Mouse (Mus musculus): ENCODE measurements around the gene Dcdc2b.

Dcdc2b gene

DNA sequence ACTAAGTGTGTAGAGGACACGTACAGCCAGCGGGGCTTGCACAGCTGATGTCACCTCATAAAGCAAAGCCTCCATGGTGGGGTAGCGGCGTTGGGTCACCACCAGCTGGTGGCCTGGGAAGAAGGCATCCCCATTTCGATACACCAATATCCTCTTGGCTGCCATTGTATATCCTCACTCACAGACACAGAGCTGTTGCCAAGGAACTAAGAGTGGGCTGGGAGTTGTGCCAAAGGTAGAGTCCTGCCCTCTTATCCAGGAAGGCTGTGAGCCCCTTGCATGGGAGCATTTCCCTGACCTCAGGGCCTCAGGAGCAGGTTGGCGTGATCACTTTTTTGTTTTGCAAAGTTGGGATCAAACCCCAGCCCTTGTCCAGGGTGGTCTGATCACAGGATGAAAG is at the start of gene Dcdc2b:
Gene Dcdc2b, minus strand, starts transcription at position 165 of the 400 bp plus-strand sequence.
- DNase-seq = peak; percentile 58 to 60

GRCm38 (mm10) chr4:129662255-129662813 is 48.3 kb upstream of the Dcdc2b start:
- no peak for DNase-seq

DNA sequence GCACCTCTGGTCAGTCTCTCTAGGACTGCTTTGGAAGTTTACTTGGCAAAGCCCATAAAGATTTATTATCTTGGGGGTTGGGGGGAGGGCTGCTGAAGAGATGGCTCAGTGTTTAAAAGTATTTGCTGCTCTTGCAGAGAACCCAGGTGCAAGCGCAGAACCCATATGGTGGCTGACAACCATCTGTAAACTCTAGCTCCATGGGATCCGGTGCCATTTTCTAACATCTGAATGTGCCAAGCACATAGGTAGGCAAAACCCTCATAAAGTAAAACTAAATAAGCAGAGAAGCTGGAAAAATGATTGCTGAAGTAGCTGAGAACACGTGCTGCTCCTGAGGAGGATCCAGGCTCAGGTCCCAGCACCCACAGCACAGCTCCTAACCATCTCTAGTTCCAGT is 47.5 kb upstream of the Dcdc2b start:
- no peak for DNase-seq

- DNase-seq = no peak
Measured at GRCm38 (mm10) chr4:129654770-129655169, 40.7 kb upstream of the Dcdc2b start.

- DNase-seq = no peak
Measured at GRCm38 (mm10) chr4:129650359-129650758, 36.3 kb upstream of the Dcdc2b start.

DNA sequence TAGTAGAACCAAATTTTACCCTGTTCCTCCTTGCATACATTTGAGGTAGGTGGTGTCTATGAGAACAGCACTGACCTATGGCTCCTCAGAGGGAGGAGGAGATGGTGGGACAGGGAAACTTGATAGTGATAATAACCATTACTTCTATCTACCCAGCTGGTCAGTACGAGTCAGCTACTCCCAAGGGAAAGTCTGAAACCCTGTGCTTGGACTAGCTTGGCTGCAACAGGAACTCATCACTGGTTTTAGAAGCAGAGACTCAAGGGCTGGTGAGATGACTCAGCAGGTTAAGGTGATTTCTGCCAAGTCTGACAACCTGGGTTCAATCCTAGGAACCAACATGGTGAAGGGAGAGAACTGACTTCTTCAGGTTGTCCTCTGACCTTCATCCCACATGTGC is 34.6 kb upstream of the Dcdc2b start:
- no peak for DNase-seq

- DNase-seq = no peak
Measured at GRCm38 (mm10) chr4:129645204-129645603, 31.1 kb upstream of the Dcdc2b start.

DNA sequence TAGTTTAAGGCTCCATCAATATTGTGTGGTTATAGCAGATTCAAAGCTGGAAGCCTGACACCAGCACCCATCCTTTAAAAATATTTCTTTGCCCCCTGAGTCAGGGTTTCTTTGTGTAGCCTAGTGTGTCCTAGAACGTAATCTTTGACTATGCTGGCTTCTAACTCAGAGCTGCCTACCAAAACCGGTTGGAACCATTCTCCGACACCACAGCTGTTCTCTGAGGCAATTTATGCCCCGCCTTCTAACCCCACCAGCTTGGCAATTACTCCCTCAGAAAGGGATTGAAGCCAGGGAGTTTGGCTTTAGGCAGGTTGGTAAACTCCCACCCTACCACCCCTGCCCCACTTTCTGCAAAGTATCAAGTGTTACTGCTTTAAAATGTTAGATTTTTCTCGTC is 27.7 kb upstream of the Dcdc2b start:
- peak in 1 of 2 experiments; percentile 50 for DNase-seq

DNA sequence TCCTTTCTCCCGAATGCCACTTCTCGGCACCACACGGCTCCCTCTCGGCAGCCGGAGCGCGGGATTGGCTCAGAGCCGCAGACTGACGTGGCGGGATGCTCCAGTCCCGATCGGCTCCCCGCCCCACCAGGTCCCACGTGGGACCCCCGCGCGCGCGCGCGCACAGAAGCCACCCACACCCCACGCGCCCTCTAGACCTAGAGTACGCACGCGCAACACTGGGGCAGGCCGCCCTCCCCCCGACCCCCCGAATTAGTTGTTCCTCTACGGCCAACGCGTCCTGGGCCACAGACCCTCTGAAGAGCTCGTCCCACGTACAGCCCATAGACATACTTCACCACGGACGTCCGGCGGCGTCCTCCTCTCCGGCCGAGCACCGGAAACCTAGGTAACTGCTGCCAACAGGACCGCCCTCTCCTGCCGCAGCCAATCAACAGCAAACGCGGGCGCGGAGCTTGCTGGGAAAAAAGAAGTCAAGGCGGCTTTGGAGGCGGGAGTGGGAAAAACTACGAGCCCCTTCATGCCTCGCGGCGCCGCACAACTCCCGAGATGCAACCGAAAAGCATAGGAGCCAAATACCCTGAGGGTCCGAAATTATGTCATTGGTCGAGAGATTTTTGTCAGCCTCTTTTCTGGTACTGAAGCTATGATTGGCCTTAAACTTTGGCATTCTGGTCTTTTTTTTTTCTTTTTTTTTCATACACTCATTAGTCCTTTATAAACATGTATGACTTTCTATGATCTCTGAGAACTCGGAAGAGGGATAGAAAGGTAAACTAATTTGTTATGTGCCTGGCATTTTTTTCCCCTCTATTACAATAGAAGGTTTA is 26.8 kb upstream of the Dcdc2b start, which contains the start of gene Txlna:
Gene Txlna, minus strand, starts transcription at position 428 of the 830 bp plus-strand sequence.
- DNase-seq = peak; percentile 99

DNA sequence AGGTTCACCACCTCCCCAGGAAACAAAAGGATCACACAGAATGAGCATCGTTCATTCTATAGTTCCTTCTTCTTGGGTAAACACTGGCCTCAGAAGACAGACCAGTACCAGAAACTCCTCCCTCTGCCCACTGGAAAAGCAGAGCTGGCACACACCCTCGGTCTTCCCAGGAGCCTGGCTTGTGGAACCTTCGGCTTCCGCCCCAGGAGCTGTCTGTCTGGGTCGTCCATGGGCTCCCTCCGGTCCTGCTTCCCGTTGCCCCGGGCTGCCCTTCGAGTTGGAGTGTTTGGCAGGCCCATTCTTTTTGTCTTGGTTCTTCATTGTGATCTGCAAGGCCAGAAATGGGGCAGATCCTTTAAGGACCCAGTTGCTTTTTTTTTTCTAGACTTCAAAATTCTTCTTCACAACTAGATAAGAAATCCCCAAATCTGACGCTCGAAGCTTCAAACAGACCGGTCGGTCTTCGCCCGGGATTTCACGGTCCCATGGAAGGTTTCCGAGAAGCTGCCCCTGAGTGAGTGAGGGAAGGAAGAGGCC is 26.1 kb upstream of the Dcdc2b start:
- peak; percentile 74 to 77 for DNase-seq

- DNase-seq = no peak
Measured at GRCm38 (mm10) chr4:129639221-129639620, 25.2 kb upstream of the Dcdc2b start.

- no peak for DNase-seq
Measured at GRCm38 (mm10) chr4:129633852-129634251, 19.8 kb upstream of the Dcdc2b start.

DNA sequence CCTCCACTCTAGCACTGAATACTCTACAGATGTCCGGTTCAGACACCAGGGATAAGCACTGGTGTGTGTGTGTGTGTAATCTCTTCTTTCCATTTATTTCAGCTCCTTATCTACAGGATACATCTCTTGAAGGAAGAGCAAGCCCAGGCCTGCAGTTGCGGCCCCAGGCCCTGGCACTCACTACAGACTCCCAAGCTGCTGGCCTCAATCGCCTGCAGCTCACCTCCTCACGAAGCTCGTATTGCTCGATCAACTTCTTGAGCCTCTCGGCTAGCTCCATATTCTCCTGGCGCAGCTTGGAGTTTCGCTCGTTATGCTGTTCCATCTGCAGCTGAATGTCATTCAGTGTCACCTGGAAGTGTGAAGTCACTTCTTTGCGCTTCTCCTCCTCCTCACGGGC is 17.8 kb upstream of the Dcdc2b start:
- DNase-seq = no peak

DNA sequence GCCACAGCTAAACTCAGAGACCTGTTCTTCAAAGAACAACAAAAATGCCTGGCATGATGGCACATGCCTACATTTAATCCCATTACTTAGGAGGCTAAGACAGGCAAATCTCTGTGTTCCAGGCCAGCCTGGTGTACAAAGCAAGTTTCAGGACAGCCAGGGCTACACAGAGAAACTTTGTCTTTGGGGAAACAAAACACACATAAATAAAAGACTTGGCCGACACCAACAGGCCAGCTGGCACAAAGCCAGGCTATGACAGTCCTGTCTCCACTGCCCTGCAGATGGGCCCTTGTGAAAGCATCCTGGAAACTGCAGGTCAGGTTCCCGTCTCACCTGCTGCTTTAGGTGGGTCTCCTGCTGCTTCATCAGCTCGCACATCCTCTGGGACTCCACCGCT is 16.9 kb upstream of the Dcdc2b start:
- peak in 1 of 2 experiments; percentile 60 for DNase-seq

- DNase-seq = no peak
Measured at GRCm38 (mm10) chr4:129626035-129626434, 12.0 kb upstream of the Dcdc2b start.

- DNase-seq = no peak
Measured at GRCm38 (mm10) chr4:129625496-129625895, 11.4 kb upstream of the Dcdc2b start.

- DNase-seq = peak; percentile 68 to 72
Measured at GRCm38 (mm10) chr4:129625029-129625370, 10.9 kb upstream of the Dcdc2b start.

GRCm38 (mm10) chr4:129624281-129625028 is 10.4 kb upstream of the Dcdc2b start:
- peak; percentile 89 to 90 for DNase-seq

DNA sequence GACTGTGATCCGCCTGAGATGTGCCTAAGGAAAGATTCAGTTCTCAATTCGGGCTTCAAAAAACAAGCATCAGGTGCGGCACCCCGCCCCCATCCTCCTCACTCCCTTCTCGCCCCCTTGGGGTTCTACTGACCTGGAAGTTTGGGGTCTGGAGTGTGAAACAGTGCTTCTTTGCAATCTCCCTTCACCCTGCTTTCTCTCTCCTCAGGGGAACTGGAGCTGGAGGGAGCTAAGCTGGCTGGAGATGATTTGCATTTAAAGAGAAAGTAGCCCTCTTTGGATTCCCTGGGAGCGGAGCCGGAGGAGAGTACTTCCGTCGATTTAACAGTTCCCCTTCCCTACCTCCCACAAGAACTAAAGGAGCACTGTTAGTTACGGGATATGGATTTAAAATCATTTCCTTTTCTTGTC is 9.6 kb upstream of the Dcdc2b start, which contains the start of gene Ccdc28b:
Gene Ccdc28b, minus strand, starts transcription at position 267 of the 411 bp plus-strand sequence.
- peak; percentile 58 to 70 for DNase-seq

GRCm38 (mm10) chr4:129622803-129623535 is 8.9 kb upstream of the Dcdc2b start:
- DNase-seq = peak; percentile 50 to 58

- peak in 1 of 2 experiments; percentile 43 for DNase-seq
Measured at GRCm38 (mm10) chr4:129622120-129622802, 8.2 kb upstream of the Dcdc2b start.
